Mouse (Mus musculus) heart, embryonic 10.5 days (tissue): ENCODE measurements around the gene Gm49601. TPM values are rescaled to one million over a fixed set of nuclear protein-coding genes. Genes with fewer than 3 reads are reported as not detected.

ENCODE experiments used
- DNase-seq: peaks from one replicate; pipeline ENCODE4 v3.0.0-alpha.2; 2017; ENCODE audit warnings: low spot score
- H3K27ac ChIP-seq: fragments of 300-500 bp; sonication (generic); 2 replicates; pipeline ENCODE4 v1.5.1; 2016; ENCODE audit warnings: mild to moderate bottlenecking
- H3K27me3 ChIP-seq: fragments of 300-500 bp; sonication (generic); 2 replicates; pipeline ENCODE4 v1.6.1; 2016; ENCODE audit warnings: mild to moderate bottlenecking; ENCODE audit not compliant: poor library complexity, insufficient read depth, severe bottlenecking
- H3K36me3 ChIP-seq: fragments of 300-500 bp; sonication (generic); 2 replicates; pipeline ENCODE4 v1.6.1; 2016; ENCODE audit warnings: mild to moderate bottlenecking, moderate library complexity
- H3K4me1 ChIP-seq: fragments of 300-500 bp; sonication (generic); 2 replicates; pipeline ENCODE4 v1.6.1; 2016; ENCODE audit warnings: mild to moderate bottlenecking
- H3K4me3 ChIP-seq: fragments of 300-500 bp; sonication (generic); 2 replicates; pipeline ENCODE4 v1.5.1; 2016; ENCODE audit warnings: mild to moderate bottlenecking, moderate library complexity
- H3K9me3 ChIP-seq: fragments of 300-500 bp; sonication (generic); 2 replicates; pipeline ENCODE4 v1.6.1; 2016; ENCODE audit warnings: mild to moderate bottlenecking, moderate library complexity
- WGBS: fragments of 180-500 bp; shearing (Covaris S2); methylation state at CpG from one replicate; pipeline ENCODE4 v1.1.7; 2016; 5-methylcytosine and 5-hydroxymethylcytosine counted together
- polyA plus RNA-seq: library from polyadenylated mRNA; unstranded; fragments of >200 nt; fragmentation: Nextera tagmentation; extraction: Ambion mirVana; gene quantifications from 2 replicates; pipeline ENCODE4 v1.2.1, GENCODE M21; 2016

Gene Gm49601
- polyA plus RNA-seq, 1 experiment from 2014 or later: 1.1 TPM

DNA sequence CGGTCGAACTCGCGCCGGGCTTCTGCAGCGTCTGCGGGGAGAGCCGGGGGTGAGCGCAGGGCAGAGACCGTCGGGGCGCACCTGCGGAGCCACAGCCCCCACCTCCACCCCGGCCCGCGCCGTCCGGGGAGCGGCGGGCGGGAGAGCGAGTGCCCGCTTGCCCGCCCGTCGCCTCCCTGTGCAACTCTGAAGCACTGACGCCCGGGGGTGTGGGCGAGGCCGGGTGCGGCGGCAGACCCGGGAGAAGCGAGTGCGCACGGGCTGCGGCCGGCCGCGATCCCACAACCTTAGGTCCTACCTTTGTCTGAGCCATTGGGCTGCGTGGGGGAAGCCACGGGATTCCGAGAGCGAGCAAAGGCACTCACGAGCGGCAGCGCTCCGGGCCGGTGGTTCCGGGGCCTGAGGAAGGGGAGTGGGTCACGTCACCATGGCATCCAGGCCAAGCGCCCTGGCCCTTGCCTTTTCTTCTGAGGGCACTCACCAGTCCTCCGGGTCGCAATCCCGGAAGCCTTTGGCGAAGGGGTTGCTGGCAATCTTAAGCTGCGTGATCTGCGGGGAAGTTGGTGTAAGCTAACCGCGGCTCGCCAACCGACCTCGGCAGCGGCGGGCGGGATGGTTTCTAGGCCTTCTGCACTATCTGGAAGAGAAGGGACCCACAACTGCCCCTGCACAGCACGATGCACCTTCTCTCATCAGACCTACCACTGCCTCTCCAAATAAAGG, 43.6 kb downstream of the Gm49601 start:
- peak overlapping the region; percentile 65 for H3K27ac ChIP-seq
- peaks cover 97% of the 10 kb centered on the region for H3K27me3 ChIP-seq
- 3% methylated on average over 58 of the region's 67 CpGs for WGBS
- peak overlapping the region; percentile 57 for H3K4me3 ChIP-seq
- H3K36me3 ChIP-seq: no peaks in the 10 kb centered on the region
- no peak for DNase-seq
- peaks cover 52% of the 10 kb centered on the region for H3K4me1 ChIP-seq
- no peaks in the 10 kb centered on the region for H3K9me3 ChIP-seq

DNA sequence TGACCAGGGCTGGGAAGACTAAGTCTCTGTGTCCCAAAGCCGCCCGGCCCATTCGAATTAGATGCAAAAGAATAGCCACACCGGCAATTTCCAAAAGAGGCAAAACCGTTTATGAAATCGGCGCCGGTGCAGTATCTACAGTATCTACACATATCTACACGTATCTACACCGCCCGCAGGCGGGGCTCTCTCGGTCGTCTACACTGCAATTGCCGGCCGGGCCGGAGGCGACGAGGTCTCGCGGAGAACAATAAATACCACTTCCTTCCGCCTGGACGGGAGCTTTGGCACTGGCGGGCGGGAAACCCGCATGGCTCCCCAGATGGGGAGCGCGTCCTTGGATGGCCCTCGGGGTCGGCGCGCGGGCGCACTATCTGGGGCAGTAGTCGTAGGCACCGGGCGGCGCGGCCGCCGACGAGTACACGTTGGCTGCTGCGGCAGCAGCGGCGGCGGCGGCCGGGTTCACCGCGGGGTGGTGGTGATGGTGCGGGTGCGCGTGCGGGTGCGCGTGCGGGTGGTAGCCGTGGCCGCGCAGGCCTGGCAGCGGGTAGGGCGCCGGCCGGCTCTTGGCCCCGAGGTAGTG, 44.5 kb downstream of the Gm49601 start:
- peak overlapping the region; percentile 65 for H3K27ac ChIP-seq
- WGBS: 2% methylated on average over 66 of the region's 66 CpGs
- peaks cover 51% of the 10 kb centered on the region for H3K4me1 ChIP-seq
- no peak for DNase-seq
- H3K36me3 ChIP-seq: no peaks in the 10 kb centered on the region
- H3K9me3 ChIP-seq: no peaks in the 10 kb centered on the region
- H3K4me3 ChIP-seq: peak overlapping the region; percentile 57
- peaks cover 94% of the 10 kb centered on the region for H3K27me3 ChIP-seq

DNA sequence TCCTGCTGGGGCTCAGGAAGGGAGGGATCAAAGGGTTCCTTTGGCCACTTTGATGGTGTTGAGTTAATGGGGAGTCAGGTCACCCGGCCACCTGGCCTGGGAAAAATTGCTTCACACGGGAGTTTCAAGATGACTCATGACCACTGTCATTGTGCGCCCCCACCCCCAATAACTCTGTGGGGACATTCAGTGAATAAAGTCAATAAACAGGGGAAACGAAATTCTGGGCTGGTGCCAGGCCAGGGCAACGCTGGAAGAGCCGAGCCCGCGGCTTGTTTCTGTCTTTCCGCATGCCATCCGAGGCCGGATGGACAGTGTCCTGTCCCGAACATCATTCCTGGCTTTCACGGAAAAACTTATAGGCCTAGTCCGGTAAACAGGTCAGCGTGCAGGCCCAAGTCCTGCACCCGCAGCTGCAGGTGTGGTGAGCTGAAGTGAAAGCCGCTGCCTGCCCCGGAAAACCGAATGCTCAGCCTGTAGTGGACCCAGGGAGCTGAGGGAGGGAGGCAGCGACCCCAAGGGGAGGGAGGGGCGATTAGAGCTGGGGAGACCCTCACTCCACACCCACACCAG, 45.1 kb downstream of the Gm49601 start:
- H3K4me1 ChIP-seq: peaks cover 45% of the 10 kb centered on the region
- peaks cover 90% of the 10 kb centered on the region for H3K27me3 ChIP-seq
- H3K9me3 ChIP-seq: no peaks in the 10 kb centered on the region
- H3K36me3 ChIP-seq: no peaks in the 10 kb centered on the region
- H3K4me3 ChIP-seq: peak overlapping the region; percentile 57
- peak overlapping the region; percentile 65; the same call in 1 of the 2 replicates for H3K27ac ChIP-seq
- DNase-seq: no peak
- WGBS: 12% methylated on average over 21 of the region's 21 CpGs

DNA sequence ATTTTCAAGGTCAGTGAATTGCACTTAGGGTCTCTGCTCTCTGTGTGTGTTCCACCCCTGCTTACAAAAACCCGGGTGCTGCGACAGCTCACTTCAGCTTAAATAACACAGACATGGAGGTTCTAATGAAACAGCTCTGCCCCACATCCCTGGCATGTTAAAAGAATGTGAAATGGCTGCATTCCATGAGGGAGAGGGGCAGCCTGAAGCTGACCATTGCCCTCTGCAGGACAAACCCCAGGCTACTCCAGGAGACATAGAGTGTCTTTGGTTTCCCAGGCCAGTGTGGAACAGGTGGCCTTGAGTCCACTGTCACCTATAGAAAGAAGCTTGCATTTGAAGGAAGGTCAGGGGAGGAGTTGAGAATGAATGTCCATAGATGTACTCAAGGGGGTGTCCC, 45.8 kb downstream of the Gm49601 start:
- peaks cover 38% of the 10 kb centered on the region for H3K4me1 ChIP-seq
- no peak overlapping the region for H3K27ac ChIP-seq
- no peak for DNase-seq
- no peaks in the 10 kb centered on the region for H3K36me3 ChIP-seq
- no peak overlapping the region for H3K4me3 ChIP-seq
- H3K9me3 ChIP-seq: no peaks in the 10 kb centered on the region
- 21% methylated on average over 2 of the region's 2 CpGs for WGBS
- H3K27me3 ChIP-seq: peaks cover 83% of the 10 kb centered on the region

DNA sequence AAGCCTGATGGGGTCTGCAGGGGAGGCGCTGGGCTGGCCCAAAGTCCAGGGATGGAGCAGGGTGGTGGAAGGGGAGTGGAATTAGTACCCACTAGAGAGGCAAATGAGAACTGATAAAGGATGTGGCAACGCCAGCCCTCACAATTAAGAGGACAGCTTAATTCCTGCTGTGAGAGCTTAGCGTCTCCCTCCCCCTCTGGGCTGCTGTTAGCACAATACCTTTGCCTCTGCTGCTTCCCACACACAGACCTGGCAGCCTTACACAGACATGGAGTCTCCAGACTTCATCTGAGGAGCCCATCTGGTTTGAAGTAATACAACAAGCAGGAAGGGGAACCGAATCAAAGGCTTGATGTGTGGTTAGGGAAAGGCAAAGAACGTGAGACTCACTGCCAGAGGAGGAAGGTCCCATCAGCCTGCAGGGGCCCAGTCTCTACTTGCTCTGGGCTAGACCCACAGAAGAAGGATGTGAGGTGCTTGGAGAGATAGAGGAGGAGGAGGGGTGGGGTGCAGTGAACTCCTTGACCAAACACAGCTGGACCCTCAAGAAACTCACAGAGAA, 48.5 kb downstream of the Gm49601 start:
- Histone ChIP-seq H3K36me3 (no peaks in the 10 kb centered on the region), H3K27me3 (peaks cover 63% of the 10 kb centered on the region), H3K4me1 (peaks cover 30% of the 10 kb centered on the region), H3K27ac (no peak overlapping the region), H3K9me3 (no peaks in the 10 kb centered on the region), H3K4me3 (no peak overlapping the region)
- DNase-seq: no peak
- WGBS: 15% methylated on average over 5 of the region's 5 CpGs

DNA sequence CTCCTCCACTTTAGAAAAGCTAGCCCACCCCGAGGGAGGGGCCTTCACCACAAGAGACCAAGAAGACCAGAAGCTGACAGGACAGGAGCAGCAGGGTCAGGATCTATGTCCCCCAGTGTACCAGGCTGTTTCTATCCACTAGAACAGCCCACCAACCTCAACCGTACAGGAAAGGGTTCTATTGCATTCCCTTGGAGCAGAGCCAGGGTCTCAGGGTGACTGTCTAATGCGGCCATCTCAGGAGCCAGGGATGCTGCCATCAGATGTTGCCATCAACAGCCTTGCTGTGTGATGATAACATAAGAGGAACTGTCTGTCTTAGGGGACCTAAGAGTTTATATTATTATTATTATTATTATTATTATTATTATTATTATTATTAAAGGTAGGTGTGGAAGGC, 49.2 kb downstream of the Gm49601 start:
- no peak overlapping the region for H3K27ac ChIP-seq
- H3K27me3 ChIP-seq: peaks cover 57% of the 10 kb centered on the region
- 41% methylated on average over 3 of the region's 3 CpGs for WGBS

DNA sequence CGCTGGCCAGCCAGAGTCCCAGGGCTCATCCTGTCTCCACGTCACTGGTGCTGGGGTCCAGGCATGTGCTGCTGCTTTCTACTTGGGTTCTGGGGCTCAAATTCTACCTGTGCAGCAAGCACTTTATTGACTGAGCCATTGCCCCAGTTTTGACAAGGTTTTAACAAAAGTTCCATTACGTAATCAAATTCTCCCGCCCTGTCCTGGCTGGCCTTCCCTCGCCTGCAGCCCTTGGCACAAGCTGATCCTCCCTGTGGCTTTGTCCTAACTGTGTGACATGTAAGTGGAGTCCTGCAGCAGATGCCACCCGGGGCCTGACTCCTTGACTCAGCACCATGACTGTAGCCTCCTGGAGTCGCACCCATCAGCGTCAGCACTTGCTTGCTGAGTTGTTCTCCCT, 52.0 kb downstream of the Gm49601 start:
- Histone ChIP-seq H3K36me3 (no peaks in the 10 kb centered on the region), H3K4me3 (no peak overlapping the region), H3K4me1 (peaks cover 6% of the 10 kb centered on the region; the same call in 1 of the 2 replicates), H3K9me3 (no peaks in the 10 kb centered on the region), H3K27me3 (peaks cover 29% of the 10 kb centered on the region), H3K27ac (no peak overlapping the region)
- no peak for DNase-seq
- WGBS: 68% methylated on average over 8 of the region's 8 CpGs

More for the DNA sequence above, 49.2 kb downstream of the Gm49601 start:
- Histone ChIP-seq H3K9me3 (no peaks in the 10 kb centered on the region), H3K36me3 (no peaks in the 10 kb centered on the region), H3K4me3 (no peak overlapping the region), H3K4me1 (peaks cover 24% of the 10 kb centered on the region)
- DNase-seq: no peak

Other genes starting within 250 kb of the Gm49601 start
- gene Txnrd2, start 200.0 kb downstream of the Gm49601 start, polyA plus RNA-seq: 40.1 and 47.7 TPM in 2 replicates
- 83.5 and 102 TPM in 2 replicates for gene Comt, start 199.6 kb downstream of the Gm49601 start, polyA plus RNA-seq
- gene Gnb1l, start 127.7 kb downstream of the Gm49601 start, polyA plus RNA-seq: 10.8 and 17.1 TPM in 2 replicates
- 1.3 and 1.6 TPM in 2 replicates for gene Rtl10, start 127.5 kb downstream of the Gm49601 start, polyA plus RNA-seq
- gene Tbx1, start 35.8 kb downstream of the Gm49601 start, polyA plus RNA-seq: 1.00 and 6.9 TPM in 2 replicates
- gene Gp1bb, start 4.0 kb downstream of the Gm49601 start, polyA plus RNA-seq: 6.0 and 7.4 TPM in 2 replicates
- 4.3 and 11.7 TPM in 2 replicates for gene Sept5, start 3.5 kb upstream of the Gm49601 start, polyA plus RNA-seq
- 3.2 and 18.4 TPM in 2 replicates for gene Cldn5, start 150.4 kb upstream of the Gm49601 start, polyA plus RNA-seq
- 77.4 and 85.2 TPM in 2 replicates for gene Ufd1, start 185.4 kb upstream of the Gm49601 start, polyA plus RNA-seq
- gene Cdc45, start 185.6 kb upstream of the Gm49601 start, polyA plus RNA-seq: 50.8 and 58.4 TPM in 2 replicates
- 41.3 and 47.4 TPM in 2 replicates for gene 2510002D24Rik, start 210.2 kb upstream of the Gm49601 start, polyA plus RNA-seq
- not detected in 2 replicates for gene Gm28539, start 210.2 kb upstream of the Gm49601 start, polyA plus RNA-seq